Mouse (Mus musculus) urinary bladder, postnatal 36 days (tissue): ENCODE measurements around the gene Harbi1.
A peak's percentile ranks its signal among the peaks of the same experiment; 100 is the strongest.

Source experiments
- DNase-seq, 2 experiments: peaks; one replicate each; pipeline ENCODE4 v3.0.0; 2022; ENCODE audit warnings: low spot score in 2 of 2, mixed read lengths in 1 of 2

Harbi1 gene

GRCm38 (mm10) chr2:91710272-91711234 is at the start of gene Harbi1, which contains the start of gene Atg13:
Harbi1 (plus strand) TSS chr2:91710852.
Atg13 (minus strand) TSS chr2:91710576.
- DNase-seq: peak; percentile 90 to 94

GRCm38 (mm10) chr2:91660981-91661380 is 49.7 kb upstream of the Harbi1 start:
- DNase-seq: no peak

- DNase-seq: no peak
Observed at GRCm38 (mm10) chr2:91664780-91665179, 45.9 kb upstream of the Harbi1 start.

- no peak for DNase-seq
Observed at GRCm38 (mm10) chr2:91666386-91666910, 44.2 kb upstream of the Harbi1 start.

- no peak for DNase-seq
Observed at GRCm38 (mm10) chr2:91667747-91668146, 42.9 kb upstream of the Harbi1 start.

- no peak for DNase-seq
Observed at GRCm38 (mm10) chr2:91669326-91669725, 41.3 kb upstream of the Harbi1 start.

GRCm38 (mm10) chr2:91670038-91670437 is 40.6 kb upstream of the Harbi1 start:
- DNase-seq: no peak

GRCm38 (mm10) chr2:91673587-91673986 is 37.1 kb upstream of the Harbi1 start:
- no peak for DNase-seq

GRCm38 (mm10) chr2:91674895-91675294 is 35.8 kb upstream of the Harbi1 start:
- no peak for DNase-seq

- no peak for DNase-seq
Observed at GRCm38 (mm10) chr2:91676420-91676819, 34.2 kb upstream of the Harbi1 start.

- DNase-seq: no peak
Observed at GRCm38 (mm10) chr2:91676961-91677360, 33.7 kb upstream of the Harbi1 start.

GRCm38 (mm10) chr2:91682850-91683249 is 27.8 kb upstream of the Harbi1 start:
- no peak for DNase-seq

- no peak for DNase-seq
Observed at GRCm38 (mm10) chr2:91683919-91684318, 26.7 kb upstream of the Harbi1 start.

GRCm38 (mm10) chr2:91689452-91689851 is 21.2 kb upstream of the Harbi1 start:
- DNase-seq: no peak

GRCm38 (mm10) chr2:91695436-91696224 is 15.0 kb upstream of the Harbi1 start:
- no peak for DNase-seq

GRCm38 (mm10) chr2:91696225-91696590 is 14.4 kb upstream of the Harbi1 start:
- no peak for DNase-seq

- no peak for DNase-seq
Observed at GRCm38 (mm10) chr2:91699225-91699624, 11.4 kb upstream of the Harbi1 start.

GRCm38 (mm10) chr2:91701366-91701765 is 9.3 kb upstream of the Harbi1 start:
- no peak for DNase-seq

- DNase-seq: no peak
Observed at GRCm38 (mm10) chr2:91705736-91706135, 4.9 kb upstream of the Harbi1 start.

- DNase-seq: no peak
Observed at GRCm38 (mm10) chr2:91706456-91706855, 4.2 kb upstream of the Harbi1 start.

- no peak for DNase-seq
Observed at GRCm38 (mm10) chr2:91708361-91708760, 2.3 kb upstream of the Harbi1 start.

- DNase-seq: peak; percentile 8 to 10
Observed at GRCm38 (mm10) chr2:91711256-91711925, 739 bp downstream of the Harbi1 start.
